ENCODE assay signal across 8 mouse cellular contexts in the genomic region with DNA sequence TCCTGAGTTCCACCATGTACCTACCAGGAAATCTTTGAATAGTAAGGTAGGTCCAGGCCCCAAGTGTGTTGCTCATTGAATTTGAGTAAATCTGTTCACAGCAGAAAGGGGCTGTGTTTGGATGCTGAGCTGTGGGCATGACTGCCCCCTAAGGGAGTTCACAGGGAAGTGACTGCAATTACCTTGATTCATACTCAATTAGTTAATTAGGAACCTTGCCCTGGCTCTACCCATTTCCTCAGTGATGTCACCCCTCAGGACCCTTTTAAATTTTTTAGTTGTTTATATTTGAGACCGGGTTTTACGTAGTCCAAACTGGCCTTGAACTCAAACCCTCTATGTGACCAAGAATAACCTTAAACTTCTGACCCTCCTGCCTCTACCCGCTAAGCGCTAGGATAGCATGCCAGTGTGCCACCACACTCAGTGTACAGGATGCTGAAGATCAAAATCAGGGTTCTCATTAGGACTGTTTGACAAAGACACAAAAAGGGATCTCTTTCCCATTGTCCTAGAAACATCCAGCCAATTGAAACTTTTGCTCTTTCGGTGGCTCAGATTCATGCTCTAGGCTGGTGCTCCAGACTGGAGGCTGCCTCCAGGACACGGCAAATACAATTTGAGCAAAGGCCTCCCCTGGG. TPM values are rescaled to one million over a fixed set of nuclear protein-coding genes. Genes with fewer than 3 reads are reported as not detected.
DNase-seq lines count a peak whose midpoint lies in the region; TF ChIP-seq lines count a peak whose summit lies in the region.

No protein-coding gene starts in this region.

- no peak for DNase-seq in heart, embryonic 10.5 days (ENCODE audit: low spot score)
- DNase-seq in heart, adult 11 months, result no peak
- no peak for DNase-seq in ES-E14 (ENCODE audit: low read depth, low spot score)
- no peak for DNase-seq in hindbrain, embryonic 10.5 days (ENCODE audit: low spot score)
- no peak for DNase-seq in midbrain, embryonic 10.5 days (ENCODE audit: low spot score)
- DNase-seq in ovary, postnatal 36 days (ENCODE audit: low spot score), result no peak
- DNase-seq in gastrocnemius, adult 8-10 months (ENCODE audit: low spot score in 2 of 2), result no peak
- DNase-seq in frontal cortex, postnatal 36 days (ENCODE audit: low spot score in 2 of 2), result no peak

- in situ Hi-C loops in ES-E14 (cut with MboI; ENCODE audit: low sequenced_read_pairs in 2 of 2, unreplicated experiment in 2 of 2), result no loop called here

- H3K36me3 ChIP-seq in heart, embryonic 10.5 days, result no peaks in the 10 kb centered on the region
- 0 out of 2 replicates have a peak, but pooled peaks cover 3% of the 10 kb centered on the region for H3K36me3 ChIP-seq in ES-E14 (ENCODE audit: control insufficient read depth, insufficient read depth, low read length, poor library complexity, severe bottlenecking)
- H3K36me3 ChIP-seq in hindbrain, embryonic 10.5 days, result peaks cover 32% of the 10 kb centered on the region
- H3K36me3 ChIP-seq in midbrain, embryonic 10.5 days, result peaks cover 33% of the 10 kb centered on the region

- no peaks in the 10 kb centered on the region for H3K27me3 ChIP-seq in heart, embryonic 10.5 days (ENCODE audit: insufficient read depth, poor library complexity, severe bottlenecking)
- no peaks in the 10 kb centered on the region; the same call in 1 of the 2 replicates for H3K27me3 ChIP-seq in hindbrain, embryonic 10.5 days (ENCODE audit: insufficient read depth, poor library complexity, severe bottlenecking)
- no peaks in the 10 kb centered on the region for H3K27me3 ChIP-seq in midbrain, embryonic 10.5 days (ENCODE audit: low read depth, poor library complexity, severe bottlenecking)

- H3K9me3 ChIP-seq in heart, embryonic 10.5 days, result no peaks in the 10 kb centered on the region
- H3K9me3 ChIP-seq in ES-E14 (ENCODE audit: control insufficient read depth, insufficient read depth, low read depth, low read length), result no peaks in the 10 kb centered on the region
- H3K9me3 ChIP-seq in hindbrain, embryonic 10.5 days, result no peaks in the 10 kb centered on the region
- H3K9me3 ChIP-seq in midbrain, embryonic 10.5 days (replicated peaks), result no peaks in the 10 kb centered on the region

- H3K4me1 ChIP-seq in heart, embryonic 10.5 days, result peaks cover 20% of the 10 kb centered on the region
- H3K4me1 ChIP-seq in ES-E14 (ENCODE audit: control insufficient read depth in 2 of 2, insufficient read depth in 2 of 2, low read length in 2 of 2, poor library complexity in 1 of 2), result peaks cover 0 to 6% of the 10 kb centered on the region in 2 experiments; a peak in 1 of 4 replicates
- peaks cover 32% of the 10 kb centered on the region for H3K4me1 ChIP-seq in hindbrain, embryonic 10.5 days (replicated peaks)
- peaks cover 21% of the 10 kb centered on the region for H3K4me1 ChIP-seq in midbrain, embryonic 10.5 days

- peak overlapping the region; percentile 88 for H3K27ac ChIP-seq in heart, embryonic 10.5 days
- H3K27ac ChIP-seq in ES-E14 (ENCODE audit: insufficient read depth, low read depth, low read length, poor library complexity, severe bottlenecking), result no peak overlapping the region
- peak overlapping the region; percentile 94 for H3K27ac ChIP-seq in hindbrain, embryonic 10.5 days
- H3K27ac ChIP-seq in midbrain, embryonic 10.5 days (replicated peaks), result peak overlapping the region; percentile 91

- H3K9ac ChIP-seq in ES-E14 (ENCODE audit: insufficient read depth, low read depth, low read length, poor library complexity, severe bottlenecking), result no peak overlapping the region; the same call in 1 of the 2 replicates

- WGBS in heart, embryonic 10.5 days, result 16% methylated on average over 6 of the region's 6 CpGs
- WGBS in hindbrain, embryonic 10.5 days, result 8% methylated on average over 6 of the region's 6 CpGs
- WGBS in midbrain, embryonic 10.5 days, result 8% methylated on average over 6 of the region's 6 CpGs

- H3K4me3 ChIP-seq in heart, embryonic 10.5 days, result peak overlapping the region; percentile 83
- peak overlapping the region; percentile 77 to 88 for H3K4me3 ChIP-seq in ES-E14 (ENCODE audit: insufficient read depth in 1 of 2, low read depth in 1 of 2, low read length in 2 of 2, poor library complexity in 1 of 2, severe bottlenecking in 1 of 2)
- H3K4me3 ChIP-seq in hindbrain, embryonic 10.5 days, result peak overlapping the region; percentile 86
- H3K4me3 ChIP-seq in midbrain, embryonic 10.5 days, result peak overlapping the region; percentile 70

TF ChIP-seq in ES-E14, 5 proteins besides CTCF, POLR2A, EP300 and RAD21:
- TF ChIP-seq MAFK (IDR thresholded peaks at IDR 0.05; ENCODE audit: insufficient read depth, low read depth, low read length) (no peak), ZNF384 (IDR thresholded peaks at IDR 0.05; ENCODE audit: low read depth, low read length) (no peak), CHD2 (IDR thresholded peaks at IDR 0.05; ENCODE audit: low read depth, low read length) (no peak), ZC3H11A (IDR thresholded peaks at IDR 0.05; ENCODE audit: borderline replicate concordance, low read depth, low read length) (no peak), HCFC1 (IDR thresholded peaks at IDR 0.05; ENCODE audit: borderline replicate concordance, insufficient read depth, low read length) (no peak)

RNA-seq across cellular contexts. Expression of gene Rasl11a, which starts 0.5 kb away (rescaled TPM):
- polyA plus RNA-seq in heart, embryonic 10.5 days (2016; fragmentation: Nextera tagmentation; extraction: Ambion mirVana), result 11.1 and 15.1 TPM in 2 replicates
- 4.1 and 7.3 TPM in 2 replicates for total RNA-seq in ES-E14 (2012; rRNA removed)
- 21.9 and 33.7 TPM in 2 replicates for polyA plus RNA-seq in hindbrain, embryonic 10.5 days (2016; fragmentation: Nextera tagmentation; extraction: Ambion mirVana)
- 30.1 and 37.2 TPM in 2 replicates for polyA plus RNA-seq in midbrain, embryonic 10.5 days (2016; fragmentation: Nextera tagmentation; extraction: Ambion mirVana)
- 1 to 10 TPM in 1 of 4 experiments, under 1 TPM in 3; 0.73 to 1.0 (median 0.76) TPM for total RNA-seq in gastrocnemius, adult 8-10 months (2022)

RNA-seq across cellular contexts. Expression of gene Rpl21, which starts 11.7 kb away (rescaled TPM):
- polyA plus RNA-seq in heart, embryonic 10.5 days (2016; fragmentation: Nextera tagmentation; extraction: Ambion mirVana), result 412 and 477 TPM in 2 replicates
- total RNA-seq in ES-E14 (2012; rRNA removed), result 1,013 and 1,099 TPM in 2 replicates
- 464 and 510 TPM in 2 replicates for polyA plus RNA-seq in hindbrain, embryonic 10.5 days (2016; fragmentation: Nextera tagmentation; extraction: Ambion mirVana)
- polyA plus RNA-seq in midbrain, embryonic 10.5 days (2016; fragmentation: Nextera tagmentation; extraction: Ambion mirVana), result 451 and 536 TPM in 2 replicates
- 100 to 1,000 TPM in 2 of 4 experiments, 10 to 100 TPM in 2; 72.3 to 128 (median 94.8) TPM for total RNA-seq in gastrocnemius, adult 8-10 months (2022)

RNA-seq across cellular contexts. Expression of gene Usp12, which starts 49.6 kb away (rescaled TPM):
- 14.7 and 14.9 TPM in 2 replicates for polyA plus RNA-seq in heart, embryonic 10.5 days (2016; fragmentation: Nextera tagmentation; extraction: Ambion mirVana)
- 20.6 and 25.4 TPM in 2 replicates for total RNA-seq in ES-E14 (2012; rRNA removed)
- 13.1 and 15.4 TPM in 2 replicates for polyA plus RNA-seq in hindbrain, embryonic 10.5 days (2016; fragmentation: Nextera tagmentation; extraction: Ambion mirVana)
- polyA plus RNA-seq in midbrain, embryonic 10.5 days (2016; fragmentation: Nextera tagmentation; extraction: Ambion mirVana), result 14.4 and 14.6 TPM in 2 replicates
- total RNA-seq in gastrocnemius, adult 8-10 months (2022), result 10 to 100 TPM; 13.3 to 19.5 (median 14.9) TPM
